Mouse (Mus musculus): ENCODE data around the gene Arhgdib. TPM values are rescaled to one million over a fixed set of nuclear protein-coding genes. Genes with fewer than 3 reads are reported as not detected.

The Arhgdib gene
- polyA plus RNA-seq, 1 experiment from 2014 or later = 25.0 TPM

- no peaks in the 10 kb centered on the region for H3K4me1 ChIP-seq
- 98% methylated on average over 1 of the region's 1 CpGs for WGBS
- H3K27ac ChIP-seq (replicated peaks) = no peak overlapping the region
- no peak overlapping the region for H3K4me3 ChIP-seq
- H3K9me3 ChIP-seq (replicated peaks) = no peaks in the 10 kb centered on the region
- H3K36me3 ChIP-seq = no peaks in the 10 kb centered on the region
- H3K27me3 ChIP-seq (ENCODE audit: low read depth, poor library complexity, severe bottlenecking) = no peaks in the 10 kb centered on the region
- DNase-seq (ENCODE audit: low spot score) = no peak
Measured at GRCm38 (mm10) chr6:136927626-136928025, 14.1 kb downstream of the Arhgdib start.

- Histone ChIP-seq H3K36me3 (no peaks in the 10 kb centered on the region), H3K4me1 (0 out of 2 replicates have a peak, but pooled peaks cover 3% of the 10 kb centered on the region), H3K4me3 (no peak overlapping the region), H3K27ac (replicated peaks) (no peak overlapping the region), H3K9me3 (replicated peaks) (no peaks in the 10 kb centered on the region), H3K27me3 (ENCODE audit: low read depth, poor library complexity, severe bottlenecking) (no peaks in the 10 kb centered on the region)
- DNase-seq (ENCODE audit: low spot score) = no peak
- 78% methylated on average over 8 of the region's 8 CpGs for WGBS
Measured at GRCm38 (mm10) chr6:136925049-136925448, 16.6 kb downstream of the Arhgdib start.

- Histone ChIP-seq H3K9me3 (replicated peaks) (no peaks in the 10 kb centered on the region), H3K36me3 (no peaks in the 10 kb centered on the region), H3K4me3 (no peak within 1 kb of the TSS), H3K4me1 (0 out of 2 replicates have a peak, but pooled peaks cover 3% of the 10 kb centered on the region), H3K27me3 (ENCODE audit: low read depth, poor library complexity, severe bottlenecking) (no peaks in the 10 kb centered on the region), H3K27ac (replicated peaks) (no peak within 1 kb of the TSS)
- no peak for DNase-seq (ENCODE audit: low spot score)
- 90% methylated on average over 8 of the region's 8 CpGs for WGBS
Measured at GRCm38 (mm10) chr6:136923532-136923931, 18.2 kb downstream of the Arhgdib start, which contains the start of gene Pde6h. Gene Pde6h, plus strand, starts transcription at chr6:136923832.

GRCm38 (mm10) chr6:136922871-136923270 lies 18.8 kb downstream of the Arhgdib start:
- Histone ChIP-seq H3K9me3 (replicated peaks) (no peaks in the 10 kb centered on the region), H3K27ac (replicated peaks) (no peak overlapping the region), H3K4me1 (0 out of 2 replicates have a peak, but pooled peaks cover 3% of the 10 kb centered on the region), H3K36me3 (no peaks in the 10 kb centered on the region), H3K4me3 (no peak overlapping the region), H3K27me3 (ENCODE audit: low read depth, poor library complexity, severe bottlenecking) (no peaks in the 10 kb centered on the region)
- WGBS = 87% methylated on average over 7 of the region's 7 CpGs
- DNase-seq (ENCODE audit: low spot score) = no peak

GRCm38 (mm10) chr6:136922080-136922479 lies 19.6 kb downstream of the Arhgdib start, which contains the start of gene Erp27:
Gene Erp27, minus strand, starts transcription at chr6:136922180.
- DNase-seq (ENCODE audit: low spot score) = no peak
- WGBS = 88% methylated on average over 5 of the region's 5 CpGs
- Histone ChIP-seq H3K36me3 (no peaks in the 10 kb centered on the region), H3K9me3 (replicated peaks) (no peaks in the 10 kb centered on the region), H3K4me3 (no peak within 1 kb of the TSS), H3K4me1 (0 out of 2 replicates have a peak, but pooled peaks cover 3% of the 10 kb centered on the region), H3K27me3 (ENCODE audit: low read depth, poor library complexity, severe bottlenecking) (no peaks in the 10 kb centered on the region), H3K27ac (replicated peaks) (no peak within 1 kb of the TSS)

GRCm38 (mm10) chr6:136921601-136922000 lies 20.1 kb downstream of the Arhgdib start:
- Histone ChIP-seq H3K27ac (replicated peaks) (no peak overlapping the region), H3K36me3 (no peaks in the 10 kb centered on the region), H3K9me3 (replicated peaks) (no peaks in the 10 kb centered on the region), H3K27me3 (ENCODE audit: low read depth, poor library complexity, severe bottlenecking) (no peaks in the 10 kb centered on the region), H3K4me3 (no peak overlapping the region), H3K4me1 (0 out of 2 replicates have a peak, but pooled peaks cover 3% of the 10 kb centered on the region)
- no peak for DNase-seq (ENCODE audit: low spot score)
- 84% methylated on average over 7 of the region's 7 CpGs for WGBS

- 48% methylated on average over 16 of the region's 16 CpGs for WGBS
- Histone ChIP-seq H3K36me3 (no peaks in the 10 kb centered on the region), H3K27me3 (ENCODE audit: low read depth, poor library complexity, severe bottlenecking) (no peaks in the 10 kb centered on the region), H3K4me3 (no peak overlapping the region), H3K4me1 (0 out of 2 replicates have a peak, but pooled peaks cover 3% of the 10 kb centered on the region), H3K27ac (replicated peaks) (no peak overlapping the region), H3K9me3 (replicated peaks) (no peaks in the 10 kb centered on the region)
- DNase-seq (ENCODE audit: low spot score) = peak; percentile 66
Measured at GRCm38 (mm10) chr6:136920320-136921257, 21.1 kb downstream of the Arhgdib start.

GRCm38 (mm10) chr6:136917885-136918284 lies 23.8 kb downstream of the Arhgdib start:
- H3K36me3 ChIP-seq = no peaks in the 10 kb centered on the region
- no peak overlapping the region for H3K4me3 ChIP-seq
- peaks cover 5% of the 10 kb centered on the region; the same call in 1 of the 2 replicates for H3K27me3 ChIP-seq (ENCODE audit: low read depth, poor library complexity, severe bottlenecking)
- H3K9me3 ChIP-seq (replicated peaks) = no peaks in the 10 kb centered on the region
- H3K4me1 ChIP-seq = peaks cover 13% of the 10 kb centered on the region
- 2% methylated on average over 2 of the region's 2 CpGs for WGBS
- no peak for DNase-seq (ENCODE audit: low spot score)
- no peak overlapping the region for H3K27ac ChIP-seq (replicated peaks)

- peaks cover 5% of the 10 kb centered on the region; the same call in 1 of the 2 replicates for H3K27me3 ChIP-seq (ENCODE audit: low read depth, poor library complexity, severe bottlenecking)
- WGBS = 92% methylated on average over 8 of the region's 8 CpGs
- no peaks in the 10 kb centered on the region for H3K9me3 ChIP-seq (replicated peaks)
- H3K4me3 ChIP-seq = no peak overlapping the region
- H3K27ac ChIP-seq (replicated peaks) = no peak overlapping the region
- DNase-seq (ENCODE audit: low spot score) = no peak
- H3K36me3 ChIP-seq = no peaks in the 10 kb centered on the region
- peaks cover 15% of the 10 kb centered on the region for H3K4me1 ChIP-seq
Measured at GRCm38 (mm10) chr6:136915721-136916395, 25.8 kb downstream of the Arhgdib start.

- Histone ChIP-seq H3K27me3 (ENCODE audit: low read depth, poor library complexity, severe bottlenecking) (peaks cover 5% of the 10 kb centered on the region; the same call in 1 of the 2 replicates), H3K4me1 (peaks cover 12% of the 10 kb centered on the region), H3K9me3 (replicated peaks) (no peaks in the 10 kb centered on the region), H3K4me3 (no peak overlapping the region), H3K36me3 (no peaks in the 10 kb centered on the region), H3K27ac (replicated peaks) (no peak overlapping the region)
- WGBS = 89% methylated on average over 6 of the region's 6 CpGs
- no peak for DNase-seq (ENCODE audit: low spot score)
Measured at GRCm38 (mm10) chr6:136914234-136914633, 27.5 kb downstream of the Arhgdib start.

GRCm38 (mm10) chr6:136913384-136914126 lies 28.1 kb downstream of the Arhgdib start:
- no peaks in the 10 kb centered on the region for H3K9me3 ChIP-seq (replicated peaks)
- DNase-seq (ENCODE audit: low spot score) = peak; percentile 40
- 22% methylated on average over 18 of the region's 18 CpGs for WGBS
- peaks cover 5% of the 10 kb centered on the region; the same call in 1 of the 2 replicates for H3K27me3 ChIP-seq (ENCODE audit: low read depth, poor library complexity, severe bottlenecking)
- H3K27ac ChIP-seq (replicated peaks) = peak overlapping the region; percentile 50; the same call in 1 of the 2 replicates
- H3K4me3 ChIP-seq = peak overlapping the region; percentile 33; the same call in 1 of the 2 replicates
- H3K36me3 ChIP-seq = no peaks in the 10 kb centered on the region
- H3K4me1 ChIP-seq = peaks cover 12% of the 10 kb centered on the region

- 91% methylated on average over 1 of the region's 2 CpGs for WGBS
- H3K27ac ChIP-seq (replicated peaks) = no peak overlapping the region
Measured at GRCm38 (mm10) chr6:136912751-136913265, 28.9 kb downstream of the Arhgdib start.

More at GRCm38 (mm10) chr6:136912751-136913265, 28.9 kb downstream of the Arhgdib start:
- Histone ChIP-seq H3K4me3 (no peak overlapping the region), H3K36me3 (no peaks in the 10 kb centered on the region), H3K4me1 (peaks cover 12% of the 10 kb centered on the region), H3K9me3 (replicated peaks) (no peaks in the 10 kb centered on the region), H3K27me3 (ENCODE audit: low read depth, poor library complexity, severe bottlenecking) (peaks cover 5% of the 10 kb centered on the region; the same call in 1 of the 2 replicates)
- no peak for DNase-seq (ENCODE audit: low spot score)
